Mouse (Mus musculus) CH12.LX (cell line): ENCODE results near the gene Sap18b. TPM values are rescaled to one million over a fixed set of nuclear protein-coding genes. Genes with fewer than 3 reads are reported as not detected.

ENCODE experiments used
- DNase-seq: peaks from one replicate; pipeline ENCODE4 v3.0.0-alpha.2; 2013; ENCODE audit errors: extremely low read depth
- H3K27ac ChIP-seq: 2 replicates; pipeline ENCODE4 v1.5.1; 2012; ENCODE audit warnings: low read depth, mild to moderate bottlenecking, control low read depth, moderate library complexity; ENCODE audit not compliant: insufficient read depth
- H3K27me3 ChIP-seq: replicated peaks from 2 replicates; pipeline ENCODE3; 2012; ENCODE audit warnings: inconsistent platforms
- H3K36me3 ChIP-seq, 2 experiments: replicated peaks in 1 of 2; 2 replicates each; pipeline versions ENCODE3 to v1.6.1; 2012; ENCODE audit warnings: inconsistent platforms in 1 of 2, low read length in 1 of 2, mild to moderate bottlenecking in 1 of 2, mixed read lengths in 1 of 2, moderate library complexity in 1 of 2; ENCODE audit not compliant: control insufficient read depth in 1 of 2, insufficient read depth in 1 of 2
- H3K4me1 ChIP-seq, 2 experiments: 2 replicates each; pipeline ENCODE4 v1.6.1; 2012; ENCODE audit warnings: inconsistent platforms in 1 of 2, moderate library complexity in 1 of 2; ENCODE audit not compliant: insufficient read depth in 2 of 2, control insufficient read depth in 1 of 2
- H3K4me2 ChIP-seq: 2 replicates; pipeline ENCODE4 v1.6.1; 2012; ENCODE audit warnings: low read depth, mild to moderate bottlenecking, control low read depth; ENCODE audit not compliant: poor library complexity, insufficient read depth, severe bottlenecking
- H3K4me3 ChIP-seq, 3 experiments: fragments of 150-350 bp in 1 of 3; sonication (generic) in 1 of 3; replicated peaks in 1 of 3; 2 replicates each; pipeline versions ENCODE3 to v1.5.1; 2011 to 2012; ENCODE audit warnings: low read depth in 2 of 3, low read length in 2 of 3, mild to moderate bottlenecking in 2 of 3, moderate library complexity in 2 of 3, control low read depth in 1 of 3, improper control_type of control experiment in 1 of 3, inconsistent platforms in 1 of 3, mixed read lengths in 1 of 3; ENCODE audit not compliant: poor library complexity in 1 of 3
- H3K79me2 ChIP-seq: replicated peaks from 2 replicates; pipeline ENCODE4 v1.6.1; 2012; ENCODE audit warnings: mild to moderate bottlenecking, moderate library complexity; ENCODE audit not compliant: control insufficient read depth, poor library complexity, insufficient read depth, severe bottlenecking; ENCODE audit errors: extremely low read depth
- H3K9ac ChIP-seq: 2 replicates; pipeline ENCODE4 v1.6.1; 2012; ENCODE audit warnings: low read depth, mild to moderate bottlenecking, control low read depth, moderate library complexity; ENCODE audit not compliant: insufficient read depth
- H3K9me3 ChIP-seq: replicated peaks from 2 replicates; pipeline ENCODE3; 2012; ENCODE audit warnings: low read length, inconsistent platforms, mixed read lengths
- BHLHE40 ChIP-seq: IDR thresholded peaks from 2 replicates; pipeline ENCODE4 v1.6.1; 2011; ENCODE audit warnings: mild to moderate bottlenecking, low read depth, low read length, improper control_type of control experiment
- CHD1 ChIP-seq: IDR thresholded peaks from 2 replicates; pipeline ENCODE4 v1.6.1; 2012; ENCODE audit warnings: low read depth, low read length, improper control_type of control experiment, inconsistent platforms
- EP300 ChIP-seq: IDR thresholded peaks from 2 replicates; pipeline ENCODE4 v1.6.1; 2011; ENCODE audit warnings: low read length, improper control_type of control experiment
- ETS1 ChIP-seq: conservative IDR thresholded peaks from 2 replicates; pipeline ENCODE4 v1.6.1; 2012; ENCODE audit warnings: low read depth, mild to moderate bottlenecking, inconsistent platforms, low read length, improper control_type of control experiment, moderate library complexity
- IRF4 ChIP-seq: IDR thresholded peaks from 2 replicates; pipeline ENCODE4 v1.6.1; 2014; ENCODE audit warnings: low read depth, mild to moderate bottlenecking, inconsistent platforms, low read length, improper control_type of control experiment
- JUN ChIP-seq: IDR thresholded peaks from 2 replicates; pipeline ENCODE4 v1.6.1; 2011; ENCODE audit warnings: low read depth, mild to moderate bottlenecking, low read length, improper control_type of control experiment, moderate library complexity; ENCODE audit not compliant: insufficient read depth
- KAT2A ChIP-seq: IDR thresholded peaks from 2 replicates; pipeline ENCODE4 v1.6.1; 2012; ENCODE audit warnings: low read length, improper control_type of control experiment, inconsistent platforms; ENCODE audit not compliant: insufficient replicate concordance
- MAFK ChIP-seq: IDR thresholded peaks from 2 replicates; pipeline ENCODE4 v1.6.1; 2011; ENCODE audit warnings: low read length, improper control_type of control experiment; ENCODE audit not compliant: insufficient replicate concordance
- MAX ChIP-seq: IDR thresholded peaks from 2 replicates; pipeline ENCODE4 v1.6.1; 2011; ENCODE audit warnings: low read length, improper control_type of control experiment
- MAZ ChIP-seq: IDR thresholded peaks from 2 replicates; pipeline ENCODE4 v1.6.1; 2012; ENCODE audit warnings: low read depth, mild to moderate bottlenecking, inconsistent platforms, low read length, improper control_type of control experiment, moderate library complexity
- MEF2A ChIP-seq: IDR thresholded peaks from 2 replicates; pipeline ENCODE4 v1.6.1; 2014; ENCODE audit warnings: low read depth, mild to moderate bottlenecking, inconsistent platforms, low read length, improper control_type of control experiment, borderline replicate concordance
- MYC ChIP-seq: IDR thresholded peaks from 2 replicates; pipeline ENCODE4 v1.6.1; 2011; ENCODE audit warnings: low read depth, mild to moderate bottlenecking, improper control_type of control experiment, low read length
- NELFE ChIP-seq: IDR thresholded peaks from 2 replicates; pipeline ENCODE4 v1.6.1; 2011; ENCODE audit warnings: low read depth, low read length, improper control_type of control experiment
- PAX5 ChIP-seq: IDR thresholded peaks from 2 replicates; pipeline ENCODE4 v1.6.1; 2012; ENCODE audit warnings: low read length, inconsistent platforms, mixed read lengths
- SIN3A ChIP-seq: IDR thresholded peaks from 2 replicates; pipeline ENCODE4 v1.6.1; 2012; ENCODE audit warnings: low read length, improper control_type of control experiment, inconsistent platforms
- SMC3 ChIP-seq: IDR thresholded peaks from 2 replicates; pipeline ENCODE4 v1.6.1; 2011; ENCODE audit warnings: low read depth, low read length, improper control_type of control experiment
- UBTF ChIP-seq: IDR thresholded peaks from 2 replicates; pipeline ENCODE4 v1.6.1; 2012; ENCODE audit warnings: low read depth, mild to moderate bottlenecking, inconsistent platforms, low read length, improper control_type of control experiment, moderate library complexity
- USF2 ChIP-seq: conservative IDR thresholded peaks from 2 replicates; pipeline ENCODE4 v1.6.1; 2011; ENCODE audit warnings: low read depth, low read length, improper control_type of control experiment
- ZC3H11A ChIP-seq: IDR thresholded peaks from 2 replicates; pipeline ENCODE4 v1.6.1; 2012; ENCODE audit warnings: low read depth, mild to moderate bottlenecking, inconsistent platforms, low read length, improper control_type of control experiment
- ZKSCAN1 ChIP-seq: IDR thresholded peaks from 2 replicates; pipeline ENCODE4 v1.6.1; 2012; ENCODE audit warnings: low read depth, inconsistent platforms, low read length, improper control_type of control experiment, borderline replicate concordance
- dilution Hi-C: fragments of 300-500 bp; cut with MboI; formaldehyde crosslinking; loops from 2 replicates; pipeline ENCODE4 v1.14.3; 2020; ENCODE audit warnings: low sequenced_read_pairs; ENCODE audit not compliant: extremely low pct_unique_long_range_greater_than_20kb, extremely low pct_ligation_motif_present
- in situ Hi-C: fragments of 300-500 bp; cut with MboI; formaldehyde crosslinking; loops from 3 replicates; pipeline ENCODE4 v1.14.3; 2019; ENCODE audit warnings: low sequenced_read_pairs, low pct_ligation_motif_present, low pct_unique_long_range_greater_than_20kb, mixed read lengths
- polyA plus RNA-seq: library from polyadenylated mRNA; unstranded; fragments of >175 nt; gene quantifications from 2 replicates; pipeline ENCODE4 v1.2.1, GENCODE M21; 2012; ENCODE audit warnings: low read depth; ENCODE audit not compliant: insufficient read length
- total RNA-seq, 2 experiments: library from RNA; depleted of rRNA; stranded (reverse); fragments of 300-350 nt in 1 of 2; fragments of >200 nt in 1 of 2; gene quantifications; 2 replicates each; pipeline ENCODE4 v1.2.3; 2012 to 2014

The Sap18b gene
- total and polyA plus RNA-seq, 3 experiments, result 141 to 355 (median 305) TPM

GRCm38 (mm10) chr8:95835891-95836290, 10.7 kb downstream of the Sap18b start:
- dilution Hi-C loops, result no loop called here

GRCm38 (mm10) chr8:95837266-95837665, 12.1 kb downstream of the Sap18b start:
- dilution Hi-C loops, result no loop called here
- no peak for DNase-seq
- H3K4me2 ChIP-seq, result no peak overlapping the region
- H3K27ac ChIP-seq, result no peak overlapping the region
- no peaks in the 10 kb centered on the region for H3K9me3 ChIP-seq
- no peaks in the 10 kb centered on the region for H3K79me2 ChIP-seq
- TF ChIP-seq KAT2A, result no peak
- TF ChIP-seq IRF4, result no peak
- TF ChIP-seq SMC3, result no peak
- no peak for TF ChIP-seq PAX5
- TF ChIP-seq SIN3A, result no peak
- TF ChIP-seq JUN, result no peak
- TF ChIP-seq MAX, result no peak
- TF ChIP-seq ZKSCAN1, result no peak
- no peak for TF ChIP-seq BHLHE40
- no peak for TF ChIP-seq ETS1
- no peak for TF ChIP-seq MAZ
- H3K4me3 ChIP-seq, result no peak overlapping the region
- H3K9ac ChIP-seq, result no peak overlapping the region
- in situ Hi-C loops, result no loop called here
- no peaks in the 10 kb centered on the region for H3K27me3 ChIP-seq
- peaks cover 6 to 18% of the 10 kb centered on the region in 2 experiments for H3K4me1 ChIP-seq
- peaks cover 50 to 64% of the 10 kb centered on the region in 2 experiments for H3K36me3 ChIP-seq

More at GRCm38 (mm10) chr8:95835891-95836290, 10.7 kb downstream of the Sap18b start:
- no peaks in the 10 kb centered on the region for H3K9me3 ChIP-seq
- no peaks in the 10 kb centered on the region for H3K27me3 ChIP-seq
- H3K4me3 ChIP-seq, result no peak overlapping the region
- peaks cover 8 to 24% of the 10 kb centered on the region in 2 experiments for H3K4me1 ChIP-seq
- TF ChIP-seq MEF2A (no peak), ZC3H11A (no peak), CHD1 (no peak), NELFE (no peak), USF2 (no peak), MAFK (no peak), MYC (no peak), UBTF (no peak), EP300 (no peak)
- TF ChIP-seq, all 38 proteins: peak for 0
- Histone ChIP-seq H3K9ac (no peak overlapping the region), H3K4me2 (no peak overlapping the region), H3K79me2 (no peaks in the 10 kb centered on the region), H3K27ac (no peak overlapping the region), H3K36me3 (peaks cover 36 to 58% of the 10 kb centered on the region in 2 experiments)
- in situ Hi-C loops, result no loop called here
- no peak for DNase-seq
